Mouse (Mus musculus): ENCODE measurements around the gene Shprh. TPM values are rescaled to one million over a fixed set of nuclear protein-coding genes. Genes with fewer than 3 reads are reported as not detected.
A peak's percentile ranks its signal among the peaks of the same experiment; 100 is the strongest.

Gene Shprh
- 21.3 and 22.3 TPM in 2 replicates for polyA plus RNA-seq (2011; ENCODE audit: insufficient read length, low read depth, missing spikeins)

GRCm38 (mm10) chr10:11148884-11149741 is at the start of gene Shprh:
Gene Shprh, plus strand, starts transcription at chr10:11149427.
- no peak within 1 kb of the TSS for H3K27ac ChIP-seq (ENCODE audit: insufficient read depth, low read length)
- no peaks in the 10 kb centered on the region for H3K4me1 ChIP-seq (ENCODE audit: control insufficient read depth, insufficient read depth, low read length)
- H3K4me3 ChIP-seq (ENCODE audit: insufficient read depth, low read length): peak within 1 kb of the TSS; percentile 91
- TF ChIP-seq CTCF (IDR thresholded peaks at IDR 0.05; ENCODE audit: borderline replicate concordance, insufficient read depth, low read length) (no peak), POLR2A (IDR thresholded peaks at IDR 0.05; ENCODE audit: low read depth, low read length) (peak; percentile 82)

GRCm38 (mm10) chr10:11121781-11122180 is 27.4 kb upstream of the Shprh start:
- no peak overlapping the region for H3K4me3 ChIP-seq (ENCODE audit: insufficient read depth, low read length)
- no peak overlapping the region for H3K27ac ChIP-seq (ENCODE audit: insufficient read depth, low read length)
- TF ChIP-seq POLR2A (IDR thresholded peaks at IDR 0.05; ENCODE audit: low read depth, low read length) (no peak), CTCF (IDR thresholded peaks at IDR 0.05; ENCODE audit: borderline replicate concordance, insufficient read depth, low read length) (no peak)
- no peaks in the 10 kb centered on the region for H3K4me1 ChIP-seq (ENCODE audit: control insufficient read depth, insufficient read depth, low read length)

- H3K27ac ChIP-seq (ENCODE audit: insufficient read depth, low read length): no peak overlapping the region
- no peaks in the 10 kb centered on the region for H3K4me1 ChIP-seq (ENCODE audit: control insufficient read depth, insufficient read depth, low read length)
- H3K4me3 ChIP-seq (ENCODE audit: insufficient read depth, low read length): no peak overlapping the region
- TF ChIP-seq CTCF (IDR thresholded peaks at IDR 0.05; ENCODE audit: borderline replicate concordance, insufficient read depth, low read length) (no peak), POLR2A (IDR thresholded peaks at IDR 0.05; ENCODE audit: low read depth, low read length) (no peak)
These were observed 3.6 kb upstream of the Shprh start for GRCm38 (mm10) chr10:11145580-11145979.

- Histone ChIP-seq H3K4me3 (ENCODE audit: insufficient read depth, low read length) (no peak overlapping the region), H3K4me1 (ENCODE audit: control insufficient read depth, insufficient read depth, low read length) (no peaks in the 10 kb centered on the region), H3K27ac (ENCODE audit: insufficient read depth, low read length) (no peak overlapping the region)
- TF ChIP-seq CTCF (IDR thresholded peaks at IDR 0.05; ENCODE audit: borderline replicate concordance, insufficient read depth, low read length): no peak
- TF ChIP-seq POLR2A (IDR thresholded peaks at IDR 0.05; ENCODE audit: low read depth, low read length): no peak
These were observed 781 bp upstream of the Shprh start for GRCm38 (mm10) chr10:11148446-11148845.

GRCm38 (mm10) chr10:11149742-11150125 is 507 bp downstream of the Shprh start:
- H3K4me1 ChIP-seq (ENCODE audit: control insufficient read depth, insufficient read depth, low read length): no peaks in the 10 kb centered on the region
- H3K4me3 ChIP-seq (ENCODE audit: insufficient read depth, low read length): peak overlapping the region; percentile 91
- TF ChIP-seq POLR2A (IDR thresholded peaks at IDR 0.05; ENCODE audit: low read depth, low read length): no peak
- TF ChIP-seq CTCF (IDR thresholded peaks at IDR 0.05; ENCODE audit: borderline replicate concordance, insufficient read depth, low read length): no peak
- no peak overlapping the region for H3K27ac ChIP-seq (ENCODE audit: insufficient read depth, low read length)

GRCm38 (mm10) chr10:11151644-11152043 is 2.4 kb downstream of the Shprh start:
- TF ChIP-seq CTCF (IDR thresholded peaks at IDR 0.05; ENCODE audit: borderline replicate concordance, insufficient read depth, low read length) (no peak), POLR2A (IDR thresholded peaks at IDR 0.05; ENCODE audit: low read depth, low read length) (no peak)
- H3K4me1 ChIP-seq (ENCODE audit: control insufficient read depth, insufficient read depth, low read length): no peaks in the 10 kb centered on the region
- no peak overlapping the region for H3K27ac ChIP-seq (ENCODE audit: insufficient read depth, low read length)
- no peak overlapping the region for H3K4me3 ChIP-seq (ENCODE audit: insufficient read depth, low read length)

GRCm38 (mm10) chr10:11157039-11157438 is 7.8 kb downstream of the Shprh start:
- Histone ChIP-seq H3K4me1 (ENCODE audit: control insufficient read depth, insufficient read depth, low read length) (no peaks in the 10 kb centered on the region), H3K27ac (ENCODE audit: insufficient read depth, low read length) (no peak overlapping the region), H3K4me3 (ENCODE audit: insufficient read depth, low read length) (no peak overlapping the region)
- no peak for TF ChIP-seq CTCF (IDR thresholded peaks at IDR 0.05; ENCODE audit: borderline replicate concordance, insufficient read depth, low read length)
- no peak for TF ChIP-seq POLR2A (IDR thresholded peaks at IDR 0.05; ENCODE audit: low read depth, low read length)

- H3K27ac ChIP-seq (ENCODE audit: insufficient read depth, low read length): no peak overlapping the region
- no peak overlapping the region for H3K4me3 ChIP-seq (ENCODE audit: insufficient read depth, low read length)
- no peaks in the 10 kb centered on the region for H3K4me1 ChIP-seq (ENCODE audit: control insufficient read depth, insufficient read depth, low read length)
- no peak for TF ChIP-seq CTCF (IDR thresholded peaks at IDR 0.05; ENCODE audit: borderline replicate concordance, insufficient read depth, low read length)
- no peak for TF ChIP-seq POLR2A (IDR thresholded peaks at IDR 0.05; ENCODE audit: low read depth, low read length)
These were observed 15.3 kb downstream of the Shprh start for GRCm38 (mm10) chr10:11164537-11164936.

GRCm38 (mm10) chr10:11170252-11170651 is 21.0 kb downstream of the Shprh start:
- TF ChIP-seq CTCF (IDR thresholded peaks at IDR 0.05; ENCODE audit: borderline replicate concordance, insufficient read depth, low read length) (no peak), POLR2A (IDR thresholded peaks at IDR 0.05; ENCODE audit: low read depth, low read length) (no peak)

GRCm38 (mm10) chr10:11171615-11172014 is 22.4 kb downstream of the Shprh start:
- Histone ChIP-seq H3K4me1 (ENCODE audit: control insufficient read depth, insufficient read depth, low read length) (no peaks in the 10 kb centered on the region), H3K27ac (ENCODE audit: insufficient read depth, low read length) (no peak overlapping the region), H3K4me3 (ENCODE audit: insufficient read depth, low read length) (no peak overlapping the region)
- TF ChIP-seq CTCF (IDR thresholded peaks at IDR 0.05; ENCODE audit: borderline replicate concordance, insufficient read depth, low read length) (no peak), POLR2A (IDR thresholded peaks at IDR 0.05; ENCODE audit: low read depth, low read length) (no peak)

More at GRCm38 (mm10) chr10:11170252-11170651, 21.0 kb downstream of the Shprh start:
- H3K4me1 ChIP-seq (ENCODE audit: control insufficient read depth, insufficient read depth, low read length): no peaks in the 10 kb centered on the region
- no peak overlapping the region for H3K27ac ChIP-seq (ENCODE audit: insufficient read depth, low read length)
- no peak overlapping the region for H3K4me3 ChIP-seq (ENCODE audit: insufficient read depth, low read length)
